Mouse (Mus musculus) forebrain, embryonic 11.5 days (tissue): Measurements from ENCODE around the gene Nmrk2. TPM values are rescaled to one million over a fixed set of nuclear protein-coding genes. Genes with fewer than 3 reads are reported as not detected.

Experiments
- ATAC-seq: fragments of 200-750 bp; cut with Nextera tagmentation; replicated peaks from 2 replicates; pipeline ENCODE4 v1.8.0; 2017; ENCODE audit warnings: moderate TSS enrichment; ENCODE audit not compliant: low FRiP score
- DNase-seq: peaks from one replicate; pipeline ENCODE4 v3.0.0-alpha.2; 2017; ENCODE audit warnings: low spot score
- H3K27ac ChIP-seq: fragments of 300-500 bp; sonication (generic); 2 replicates; pipeline ENCODE4 v1.5.1; 2014; ENCODE audit warnings: low read depth, low read length
- H3K27me3 ChIP-seq: fragments of 300-500 bp; sonication (generic); 2 replicates; pipeline ENCODE4 v1.6.1; 2014; ENCODE audit warnings: mild to moderate bottlenecking, low read length, mixed read lengths; ENCODE audit not compliant: control insufficient read depth, insufficient read depth
- H3K36me3 ChIP-seq: fragments of 300-500 bp; sonication (generic); 2 replicates; pipeline ENCODE4 v1.6.1; 2014; ENCODE audit warnings: mild to moderate bottlenecking, low read length, moderate library complexity, mixed read lengths; ENCODE audit not compliant: control insufficient read depth, insufficient read depth
- H3K4me1 ChIP-seq: fragments of 300-500 bp; sonication (generic); replicated peaks from 2 replicates; pipeline ENCODE4 v1.6.1; 2014; ENCODE audit warnings: low read length, mixed read lengths; ENCODE audit not compliant: control insufficient read depth, insufficient read depth
- H3K4me2 ChIP-seq: fragments of 300-500 bp; sonication (generic); 2 replicates; pipeline ENCODE4 v1.6.1; 2014; ENCODE audit warnings: low read depth, mild to moderate bottlenecking, low read length, moderate library complexity, mixed read lengths; ENCODE audit not compliant: severe bottlenecking
- H3K4me3 ChIP-seq: fragments of 300-500 bp; sonication (generic); 2 replicates; pipeline ENCODE4 v1.5.1; 2014; ENCODE audit warnings: low read depth, low read length
- H3K9ac ChIP-seq: fragments of 300-500 bp; sonication (generic); 2 replicates; pipeline ENCODE4 v1.6.1; 2014; ENCODE audit warnings: low read length
- H3K9me3 ChIP-seq: fragments of 300-500 bp; sonication (generic); 2 replicates; pipeline ENCODE4 v1.6.1; 2016; ENCODE audit warnings: low read length, mixed read lengths; ENCODE audit not compliant: control insufficient read depth
- WGBS: fragments of 180-500 bp; shearing (Covaris S2); extraction: QIAGEN DNeasy Blood & Tissue Kit; methylation state at CpG from one replicate; pipeline ENCODE4 v1.1.7; 2014; 5-methylcytosine and 5-hydroxymethylcytosine counted together
- polyA plus RNA-seq: library from polyadenylated mRNA; unstranded; fragments of >200 nt; fragmentation: Nextera tagmentation; extraction: Ambion mirVana; gene quantifications from 2 replicates; pipeline ENCODE4 v1.2.1, GENCODE M21; 2014

The Nmrk2 gene
- polyA plus RNA-seq, 1 experiment from 2014 or later = not detected

DNA sequence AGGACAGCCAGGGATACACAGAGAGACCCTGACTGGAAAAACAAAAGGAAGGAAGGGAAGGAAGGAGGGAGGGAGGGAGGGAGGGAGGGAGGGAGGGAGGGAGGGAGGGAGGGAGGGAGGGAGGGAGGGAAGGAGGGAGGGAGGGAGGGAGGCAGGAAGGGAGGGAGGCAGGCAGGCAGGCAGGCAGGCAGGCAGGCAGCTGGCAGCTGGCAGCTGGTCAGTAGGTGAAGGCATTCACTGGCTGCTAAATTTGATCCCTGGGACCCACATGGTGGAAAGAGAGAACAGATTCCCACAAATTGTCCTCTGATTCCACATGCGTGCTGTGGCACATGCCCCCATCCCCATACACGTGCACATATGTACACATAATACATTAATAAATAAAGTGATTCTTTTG, 36.8 kb upstream of the Nmrk2 start:
- peaks cover 10% of the 10 kb centered on the region for H3K27me3 ChIP-seq

DNA sequence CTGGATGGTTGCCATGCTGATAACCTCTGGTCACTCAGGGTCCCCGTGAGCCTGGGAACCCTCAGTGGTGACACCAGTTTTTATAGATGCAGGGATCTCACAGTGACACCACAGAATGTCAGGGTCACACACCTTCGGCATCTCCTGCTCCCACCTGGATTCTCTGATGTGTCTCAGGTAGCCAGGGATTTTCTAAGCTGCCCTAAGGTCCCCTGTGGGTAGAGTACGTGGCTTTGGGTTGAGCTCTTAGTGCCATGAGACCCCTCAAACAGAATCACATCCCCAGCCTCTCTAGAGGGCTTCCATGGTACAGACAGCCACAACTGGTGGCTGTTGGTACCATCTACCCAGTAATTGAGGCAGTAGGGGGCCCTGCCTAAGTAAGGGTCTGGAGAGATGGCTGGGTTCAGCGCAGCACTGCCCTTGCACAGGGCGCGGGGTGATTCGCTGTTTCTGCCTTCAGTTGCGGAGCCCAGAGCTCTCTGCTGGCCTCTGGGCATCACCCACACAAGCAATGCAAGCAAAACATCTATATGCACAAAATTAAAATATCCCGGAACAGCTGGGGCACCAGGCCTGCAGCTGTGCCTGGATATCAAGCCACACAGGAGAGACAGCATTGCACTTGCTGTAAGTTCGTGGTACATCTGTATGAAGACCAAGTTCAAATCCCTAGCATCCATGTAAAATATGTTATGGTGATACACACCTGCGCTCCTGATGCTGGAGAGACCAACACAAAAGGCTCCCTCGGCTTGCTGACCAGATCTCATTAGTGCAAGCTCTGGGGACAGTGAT, 34.8 kb upstream of the Nmrk2 start:
- Histone ChIP-seq H3K4me3 (no peak overlapping the region), H3K27ac (no peak overlapping the region), H3K27me3 (peaks cover 10% of the 10 kb centered on the region)

More for the DNA sequence above, 36.8 kb upstream of the Nmrk2 start:
- no peak overlapping the region for H3K9ac ChIP-seq
- no peak for ATAC-seq
- H3K4me3 ChIP-seq = no peak overlapping the region
- peaks cover 8% of the 10 kb centered on the region for H3K4me1 ChIP-seq
- H3K9me3 ChIP-seq = no peaks in the 10 kb centered on the region
- H3K4me2 ChIP-seq = no peak overlapping the region
- H3K36me3 ChIP-seq = no peaks in the 10 kb centered on the region
- 89% methylated on average over 2 of the region's 2 CpGs for WGBS
- DNase-seq = no peak
- no peak overlapping the region for H3K27ac ChIP-seq

DNA sequence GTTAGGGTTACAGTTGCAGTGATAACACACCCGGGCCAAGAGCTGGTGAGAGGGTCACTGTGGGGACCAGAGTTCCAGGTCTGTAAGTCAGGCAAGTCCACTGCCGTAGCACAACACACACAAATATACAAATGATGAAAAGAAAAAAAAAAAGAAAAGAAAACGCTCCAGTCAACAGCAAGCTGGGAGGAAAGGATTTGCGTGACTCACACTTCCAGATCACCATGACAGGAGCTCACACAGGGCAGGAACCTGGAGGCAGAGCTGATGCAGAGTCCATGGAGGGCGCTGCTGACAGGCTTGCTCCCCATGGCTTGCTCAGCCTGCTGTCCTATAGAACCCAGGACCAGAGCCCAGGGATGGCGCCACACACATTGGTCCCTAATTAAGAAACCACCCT, 32.4 kb upstream of the Nmrk2 start:
- no peak overlapping the region for H3K4me2 ChIP-seq
- no peaks in the 10 kb centered on the region for H3K9me3 ChIP-seq
- no peaks in the 10 kb centered on the region for H3K36me3 ChIP-seq
- H3K9ac ChIP-seq = no peak overlapping the region
- DNase-seq (no peak), ATAC-seq (no peak)
- H3K4me3 ChIP-seq = no peak overlapping the region
- no peak overlapping the region for H3K27ac ChIP-seq
- peaks cover 7% of the 10 kb centered on the region; the same call in 1 of the 2 replicates for H3K4me1 ChIP-seq
- WGBS = 84% methylated on average over 6 of the region's 6 CpGs
- peaks cover under 1% of the 10 kb centered on the region for H3K27me3 ChIP-seq

More for the DNA sequence above, 34.8 kb upstream of the Nmrk2 start:
- 87% methylated on average over 12 of the region's 12 CpGs for WGBS
- no peak for DNase-seq
- H3K4me1 ChIP-seq = peaks cover 9% of the 10 kb centered on the region
- no peaks in the 10 kb centered on the region for H3K9me3 ChIP-seq
- no peaks in the 10 kb centered on the region for H3K36me3 ChIP-seq
- H3K9ac ChIP-seq = no peak overlapping the region
- no peak for ATAC-seq
- no peak overlapping the region for H3K4me2 ChIP-seq

DNA sequence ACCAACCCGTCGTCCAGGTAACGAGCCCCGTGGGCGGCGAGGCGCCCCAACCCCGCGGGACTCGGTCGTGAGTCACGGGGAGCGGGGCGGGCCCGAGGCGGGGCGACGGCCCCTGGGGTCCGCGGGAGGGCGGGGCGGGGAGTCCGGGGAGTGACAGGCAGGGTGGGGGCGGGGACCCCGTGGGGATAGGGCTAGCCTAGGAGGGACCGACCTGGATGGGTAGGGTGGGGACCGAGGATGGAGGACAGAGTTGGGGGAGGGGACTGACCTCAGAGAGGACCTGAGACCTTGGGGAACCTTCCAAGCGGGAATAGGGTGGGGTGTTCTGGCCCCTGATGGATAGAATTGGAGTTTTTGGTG, 31.4 kb upstream of the Nmrk2 start:
- Histone ChIP-seq H3K36me3 (no peaks in the 10 kb centered on the region), H3K4me2 (peak overlapping the region; percentile 56), H3K4me3 (peak overlapping the region; percentile 75), H3K27me3 (no peaks in the 10 kb centered on the region; the same call in 1 of the 2 replicates), H3K9me3 (no peaks in the 10 kb centered on the region), H3K4me1 (peaks cover 7% of the 10 kb centered on the region; the same call in 1 of the 2 replicates), H3K9ac (peak overlapping the region; percentile 78), H3K27ac (no peak overlapping the region)
- ATAC-seq (peak; percentile 69), DNase-seq (no peak)
- WGBS = 2% methylated on average over 28 of the region's 28 CpGs

DNA sequence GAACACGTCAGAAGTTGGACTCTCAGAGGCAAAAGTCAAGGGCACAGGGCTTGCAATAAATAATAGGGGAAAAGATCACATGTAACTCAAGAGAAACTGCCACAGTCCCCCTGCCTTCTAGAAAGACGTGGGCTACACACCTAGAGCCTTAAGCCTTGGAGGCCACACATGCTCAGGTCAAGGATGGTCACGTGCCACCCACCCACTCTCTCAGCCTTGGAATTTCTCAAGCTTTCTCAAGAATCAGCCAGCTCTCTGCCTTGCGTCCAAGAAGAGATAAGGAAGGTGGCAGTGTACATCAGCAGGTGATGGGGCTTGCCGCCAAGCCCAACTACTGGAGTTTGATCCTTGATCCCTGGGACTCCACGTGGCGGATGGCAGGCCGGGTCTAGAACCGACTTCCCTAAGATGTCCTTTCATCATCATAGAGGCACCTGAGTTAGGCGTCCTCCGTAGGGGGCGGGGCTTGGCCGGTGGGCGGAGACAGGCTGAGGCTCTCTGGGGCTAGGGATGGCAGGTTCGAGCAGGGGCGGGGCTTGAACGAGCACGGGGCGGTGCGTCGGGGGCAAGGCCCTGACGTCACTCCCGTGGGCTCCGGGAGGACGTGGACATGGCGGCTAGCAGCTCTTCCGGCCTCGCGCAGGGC, 30.9 kb upstream of the Nmrk2 start, which contains the start of gene Zfr2:
TSS of gene Zfr2 (plus strand) at position 576 of the 646 bp plus-strand sequence.
- ATAC-seq = peak; percentile 79
- H3K27me3 ChIP-seq = no peaks in the 10 kb centered on the region; the same call in 1 of the 2 replicates
- H3K36me3 ChIP-seq = no peaks in the 10 kb centered on the region
- H3K9ac ChIP-seq = peak within 1 kb of the TSS; percentile 78
- no peak within 1 kb of the TSS for H3K27ac ChIP-seq
- peak within 1 kb of the TSS; percentile 75 for H3K4me3 ChIP-seq
- peaks cover 7% of the 10 kb centered on the region; the same call in 1 of the 2 replicates for H3K4me1 ChIP-seq
- H3K9me3 ChIP-seq = no peaks in the 10 kb centered on the region
- WGBS = 8% methylated on average over 29 of the region's 29 CpGs
- H3K4me2 ChIP-seq = peak within 1 kb of the TSS; percentile 56
- peak; percentile 93 for DNase-seq

DNA sequence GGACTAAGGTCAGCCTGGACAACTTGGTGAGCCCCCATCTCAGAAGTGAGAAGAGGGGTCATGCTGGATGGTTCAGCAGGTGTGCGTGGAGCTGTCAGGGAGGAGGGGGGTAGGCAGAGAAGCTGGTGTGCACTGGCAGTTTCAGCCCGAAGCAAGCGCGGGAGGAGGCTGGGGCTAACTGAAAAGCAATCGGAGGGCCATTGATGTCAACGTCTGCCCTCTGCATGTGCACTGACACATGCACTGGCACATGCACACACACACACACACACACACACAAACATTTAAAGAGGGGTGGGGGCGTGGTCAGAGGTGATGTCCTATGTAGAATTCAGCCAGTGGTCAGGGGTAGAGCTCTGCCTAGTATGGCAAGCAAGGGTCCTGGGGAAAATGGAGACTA, 29.6 kb upstream of the Nmrk2 start:
- Histone ChIP-seq H3K36me3 (no peaks in the 10 kb centered on the region), H3K27ac (no peak overlapping the region), H3K4me1 (peaks cover 7% of the 10 kb centered on the region; the same call in 1 of the 2 replicates), H3K4me2 (peak overlapping the region; percentile 53; the same call in 1 of the 2 replicates), H3K27me3 (no peaks in the 10 kb centered on the region; the same call in 1 of the 2 replicates), H3K9ac (0 out of 2 replicates have a peak overlapping the region, but pooled peaks have one; percentile 12), H3K9me3 (no peaks in the 10 kb centered on the region), H3K4me3 (no peak overlapping the region; the same call in 1 of the 2 replicates)
- no peak for DNase-seq
- ATAC-seq = 0 out of 2 replicates have a peak, but pooled peaks have one; percentile 4
- 45% methylated on average over 7 of the region's 7 CpGs for WGBS

DNA sequence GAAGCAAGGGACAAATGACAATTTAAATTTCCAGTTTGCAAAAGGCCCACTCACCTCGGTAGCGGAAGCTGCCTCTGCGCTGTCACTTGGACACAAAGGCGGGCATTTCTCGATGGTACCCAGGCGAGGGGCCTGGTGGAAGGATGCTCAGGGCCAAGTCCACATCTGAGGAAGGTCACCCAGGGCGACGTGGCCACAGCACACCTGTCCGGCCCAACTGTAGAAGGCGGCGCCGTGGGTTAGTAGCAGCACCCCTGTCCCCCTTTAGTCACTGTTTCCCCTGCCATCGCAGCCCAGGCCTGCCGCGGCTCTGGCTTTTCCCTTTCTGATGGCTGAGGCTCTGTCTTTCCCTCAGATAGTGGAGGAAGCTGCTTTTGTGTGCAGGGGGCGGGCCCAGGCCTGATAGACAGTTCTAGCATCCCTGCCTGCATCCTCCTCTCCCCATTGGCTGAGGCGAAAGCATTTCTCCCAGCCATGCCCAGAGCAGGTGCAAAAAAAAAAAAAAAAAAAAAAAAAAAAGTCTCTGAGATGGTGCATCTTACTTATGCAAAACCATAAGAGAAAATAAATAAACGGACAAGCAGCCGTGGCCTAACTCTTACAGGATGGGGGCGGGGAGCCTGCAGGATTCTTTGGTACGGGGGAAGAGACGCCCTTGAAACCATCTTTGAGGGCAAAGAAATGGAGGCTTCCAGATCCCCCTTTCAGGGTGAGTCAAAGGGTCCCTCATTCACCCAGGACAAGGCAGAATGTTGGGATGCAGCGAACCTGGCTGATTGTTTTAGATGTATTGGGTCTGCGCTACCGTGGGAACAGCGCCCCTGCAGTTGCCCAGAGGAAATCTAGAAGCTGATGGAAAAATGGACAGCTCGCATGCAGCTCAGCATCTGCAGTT, 28.8 kb upstream of the Nmrk2 start, which contains the start of gene Atcay:
TSS of gene Atcay (minus strand) at position 396 of the 895 bp plus-strand sequence.
- Histone ChIP-seq H3K36me3 (no peaks in the 10 kb centered on the region), H3K4me2 (peak within 1 kb of the TSS; percentile 53), H3K4me3 (peak within 1 kb of the TSS; percentile 41), H3K4me1 (peaks cover 7% of the 10 kb centered on the region; the same call in 1 of the 2 replicates), H3K27me3 (no peaks in the 10 kb centered on the region; the same call in 1 of the 2 replicates), H3K9me3 (no peaks in the 10 kb centered on the region), H3K27ac (peak within 1 kb of the TSS; percentile 50; the same call in 1 of the 2 replicates), H3K9ac (peak within 1 kb of the TSS; percentile 70)
- DNase-seq = peak; percentile 74
- ATAC-seq = peak; percentile 81
- WGBS = 2% methylated on average over 27 of the region's 27 CpGs
